ENCODE assay signal across 19 mouse cellular contexts in the genomic region with DNA sequence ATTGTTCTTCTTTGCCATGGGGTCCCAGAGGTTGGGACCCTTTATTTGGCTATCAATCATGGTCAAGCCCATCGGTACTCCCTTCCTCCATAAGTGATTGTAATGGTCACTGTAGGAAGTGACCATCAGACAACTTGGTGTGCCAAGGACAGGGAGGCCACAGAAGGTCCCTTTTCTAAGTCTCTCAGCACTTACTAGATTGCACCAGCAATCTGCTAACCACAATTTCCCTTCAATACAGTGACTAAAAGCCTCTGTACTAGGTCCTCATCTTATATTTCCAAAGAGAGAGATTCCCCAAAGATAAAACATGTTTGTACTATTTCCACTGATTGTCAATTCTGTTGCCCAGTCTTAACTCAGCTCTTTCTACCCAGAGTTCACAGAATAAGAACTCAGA.
"Had no signal": no experiment of that assay in that cellular context is flagged by ENCODE, and none has a peak within 500 bp of the region (broad histone marks: within the 10 kb centered on the region; RNA-seq: fewer than 3 reads in every experiment).

No protein-coding gene starts in this region.

- H3K9me3 ChIP-seq: midbrain, embryonic 10.5 days; midbrain, embryonic 12.5 days; neural tube, embryonic 13.5 days; neural tube, embryonic 15.5 days had no signal

- H3K4me2 ChIP-seq: lung, embryonic 14.5 days; midbrain, embryonic 12.5 days; neural tube, embryonic 13.5 days; neural tube, embryonic 15.5 days had no signal

- H3K36me3 ChIP-seq: midbrain, embryonic 10.5 days; midbrain, embryonic 12.5 days; neural tube, embryonic 13.5 days; neural tube, embryonic 15.5 days had no signal

- H3K27me3 ChIP-seq: midbrain, embryonic 12.5 days; neural tube, embryonic 13.5 days; neural tube, embryonic 15.5 days had no signal

- H3K4me3 ChIP-seq: midbrain, embryonic 10.5 days; midbrain, embryonic 12.5 days; myocyte; neural tube, embryonic 13.5 days; neural tube, embryonic 15.5 days had no signal

- DNase-seq: lung, adult 18-20 months; lung, embryonic 14.5 days; lung, postnatal 10 days; lung, postnatal 4 days; midbrain, embryonic 14.5 days; retina, postnatal 1 day; right cerebral cortex, adult 18-20 months; right cerebral cortex, postnatal 25 days; right cerebral cortex, postnatal 4 days; spleen, adult 18-20 months; thymus, adult 18-20 months; thymus, postnatal 14 days; thymus, postnatal 36 days had no signal

- ATAC-seq: midbrain, embryonic 16.5 days had no signal

- H3K9ac ChIP-seq: lung, embryonic 14.5 days; midbrain, embryonic 12.5 days; neural tube, embryonic 13.5 days; neural tube, embryonic 15.5 days had no signal

- H3K27ac ChIP-seq: midbrain, embryonic 10.5 days; midbrain, embryonic 12.5 days; neural tube, embryonic 13.5 days; neural tube, embryonic 15.5 days had no signal
